Mouse (Mus musculus) spleen, postnatal 36 days (tissue): ENCODE measurements at regions not wholly inside any gene's neighbourhood (a gene's known extent, or its start where the extent isn't known, plus 50 kb on each side); places are given as distances from the start of the nearest gene placed in this dataset.
A peak's percentile ranks its signal among the peaks of the same experiment; 100 is the strongest.

Experiments used
- DNase-seq, 2 experiments: peaks; one replicate each; pipeline ENCODE4 v3.0.0; 2022; ENCODE audit warnings: low spot score in 2 of 2, mixed read lengths in 1 of 2

DNA sequence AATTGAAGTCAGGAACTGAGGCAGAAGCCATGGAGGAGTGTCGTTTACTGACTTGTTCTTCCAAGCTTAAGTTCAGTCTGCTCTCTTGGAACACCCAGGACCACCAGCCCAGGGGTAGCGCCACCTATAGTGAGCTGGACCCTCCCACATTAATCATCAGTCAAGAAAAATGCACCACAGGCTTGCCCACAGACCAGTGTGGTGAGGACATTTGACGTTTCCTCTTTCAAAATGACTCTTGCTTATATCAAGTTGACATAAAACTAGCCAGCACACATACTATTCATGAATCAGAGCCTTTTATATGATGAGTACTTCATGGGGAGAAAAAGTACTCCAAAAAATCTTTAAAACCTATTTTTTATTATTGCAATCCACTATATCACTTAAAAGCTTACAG lies 69.7 kb upstream of the Paip1 start:
- DNase-seq, result no peak

DNA sequence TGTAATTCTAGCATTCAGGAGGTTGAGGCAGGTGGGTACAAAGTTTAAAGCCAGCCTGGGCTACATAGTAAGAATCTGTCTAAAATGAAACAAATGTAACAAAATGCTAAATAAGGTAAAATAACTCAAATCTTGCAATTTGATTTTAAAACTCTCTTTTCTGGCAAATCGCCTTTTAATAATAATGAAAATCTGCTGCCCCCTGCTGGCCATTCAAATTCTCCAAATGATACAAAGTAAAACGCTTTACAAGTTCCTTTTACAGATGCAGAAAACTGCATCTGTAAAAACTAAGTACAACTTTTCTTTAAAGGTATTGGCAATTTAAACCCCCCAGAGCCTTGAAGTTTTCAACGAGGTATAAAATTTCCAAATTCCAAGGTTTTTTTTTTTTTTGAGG lies 65.0 kb upstream of the Paip1 start:
- DNase-seq, result peak in 1 of 2 experiments; percentile 8

DNA sequence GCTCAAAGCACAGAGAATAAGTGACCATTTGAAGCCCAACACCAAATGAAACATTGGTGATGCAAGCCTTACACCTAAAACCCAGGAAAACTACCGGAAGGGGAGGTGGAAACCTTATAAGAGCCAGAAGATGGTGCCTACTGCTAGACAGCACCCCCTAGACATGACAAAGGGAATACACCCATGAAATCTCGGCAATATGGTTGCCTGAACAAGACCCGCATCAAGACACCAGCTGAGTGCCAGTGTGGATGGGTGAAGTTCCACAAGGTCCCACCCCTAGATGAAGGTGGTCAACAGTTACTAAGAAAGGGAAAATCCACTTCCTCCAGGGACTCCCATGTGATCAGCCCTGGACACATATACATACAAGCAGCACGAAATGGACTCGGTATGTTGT lies 64.2 kb upstream of the Paip1 start:
- DNase-seq, result no peak

DNA sequence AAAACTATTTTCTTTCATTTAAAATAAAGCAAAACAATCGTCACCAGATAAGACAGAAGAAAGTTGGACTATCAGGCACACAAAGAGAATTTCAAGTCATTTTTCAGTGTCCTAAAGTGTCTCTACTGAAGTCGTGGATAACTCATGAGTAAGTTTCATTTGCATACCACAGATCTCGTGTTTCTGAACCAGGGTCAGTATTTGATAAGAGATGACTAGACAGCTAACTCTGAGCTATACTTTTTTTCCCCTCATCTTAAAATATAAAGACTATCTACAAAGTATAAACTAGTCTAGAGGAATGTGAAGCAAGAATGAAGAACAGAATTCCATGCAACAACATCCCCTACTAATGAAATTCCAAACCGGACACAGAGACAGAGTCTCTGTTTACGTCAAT lies 60.9 kb upstream of the Paip1 start:
- DNase-seq, result no peak

DNA sequence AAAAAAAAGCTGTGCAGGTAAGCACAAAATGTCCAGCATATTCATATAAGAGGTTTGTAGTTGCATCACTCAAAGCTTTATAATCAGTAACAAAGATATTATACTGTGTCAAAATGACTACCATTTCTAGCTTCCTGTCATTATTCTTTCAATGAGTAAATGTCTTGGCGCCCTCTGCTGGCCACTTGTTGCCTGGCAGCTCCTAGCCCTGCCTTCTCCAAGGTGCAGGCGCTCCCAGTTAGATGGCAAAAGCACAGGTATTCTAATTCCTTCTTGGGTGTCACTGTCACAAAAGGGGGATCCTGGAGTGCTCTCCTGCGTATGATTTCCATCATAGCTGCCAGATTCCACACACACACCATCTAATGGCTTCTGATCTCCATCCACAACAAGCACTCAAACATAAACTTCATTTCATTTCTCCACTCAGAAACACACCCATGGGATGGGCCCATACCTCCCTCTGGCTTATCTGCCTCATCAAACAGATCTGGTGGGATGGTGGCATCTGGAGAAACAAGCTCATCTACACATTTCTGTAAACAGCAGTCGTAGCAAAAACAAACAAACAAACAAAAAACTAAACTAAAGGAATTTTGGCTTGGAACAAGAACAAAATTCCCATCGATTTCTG lies 49.9 kb upstream of the Paip1 start:
- peak; percentile 39 to 61 for DNase-seq
